16 mouse cellular contexts compared by ENCODE assay signal in genomic region chr3:66479266-66479665, GRCm38 (mm10).
DNase-seq lines count a peak whose midpoint lies in the region; ATAC-seq and TF ChIP-seq lines count a peak whose summit lies in the region.
"Had no signal": no experiment of that assay in that cellular context is flagged by ENCODE, and none has a peak within 500 bp of the region (broad histone marks: within the 10 kb centered on the region; RNA-seq: fewer than 3 reads in every experiment).

No protein-coding gene starts in this region.

- no peak overlapping the region for H3K4me3 ChIP-seq in heart, embryonic 15.5 days
- no peak overlapping the region for H3K4me3 ChIP-seq in midbrain, postnatal 0 days (ENCODE audit: low read depth, low read length)
- H3K4me3 ChIP-seq in midbrain, embryonic 16.5 days (ENCODE audit: low read depth, low read length) = no peak overlapping the region
- H3K4me3 ChIP-seq in embryonic facial prominence, embryonic 14.5 days (ENCODE audit: low read depth, low read length) = no peak overlapping the region
- H3K4me3 ChIP-seq: heart, embryonic 10.5 days; hindbrain, embryonic 15.5 days; layer of hippocampus, adult 2 months; liver, embryonic 12.5 days; midbrain, embryonic 12.5 days; neural tube, embryonic 12.5 days had no signal

- TF ChIP-seq CTCF in midbrain, postnatal 0 days (IDR thresholded peaks at IDR 0.05) = no peak

- intact Hi-C loops in heart, postnatal 14 days (cut with DNase I) = no loop called here

- H3K4me2 ChIP-seq in heart, embryonic 15.5 days = no peak overlapping the region
- no peak overlapping the region for H3K4me2 ChIP-seq in midbrain, postnatal 0 days (ENCODE audit: low read depth, low read length, poor library complexity, severe bottlenecking)
- no peak overlapping the region for H3K4me2 ChIP-seq in midbrain, embryonic 16.5 days (ENCODE audit: low read length)
- no peak overlapping the region for H3K4me2 ChIP-seq in embryonic facial prominence, embryonic 14.5 days (ENCODE audit: low read depth, low read length)
- H3K4me2 ChIP-seq: hindbrain, embryonic 15.5 days; liver, embryonic 12.5 days; midbrain, embryonic 12.5 days; neural tube, embryonic 12.5 days had no signal

- H3K9ac ChIP-seq in heart, embryonic 15.5 days = no peak overlapping the region
- H3K9ac ChIP-seq in midbrain, postnatal 0 days (replicated peaks; ENCODE audit: low read length, poor library complexity, severe bottlenecking) = no peak overlapping the region
- H3K9ac ChIP-seq in midbrain, embryonic 16.5 days (ENCODE audit: low read depth, low read length) = no peak overlapping the region
- no peak overlapping the region for H3K9ac ChIP-seq in embryonic facial prominence, embryonic 14.5 days (ENCODE audit: low read depth, low read length)
- H3K9ac ChIP-seq: hindbrain, embryonic 15.5 days; liver, embryonic 12.5 days; midbrain, embryonic 12.5 days; neural tube, embryonic 12.5 days had no signal

- H3K27ac ChIP-seq in heart, embryonic 15.5 days = 0 out of 2 replicates have a peak overlapping the region, but pooled peaks have one; percentile 79
- no peak overlapping the region for H3K27ac ChIP-seq in midbrain, postnatal 0 days (ENCODE audit: low read depth, low read length)
- H3K27ac ChIP-seq in midbrain, embryonic 16.5 days (ENCODE audit: low read length) = no peak overlapping the region
- H3K27ac ChIP-seq in embryonic facial prominence, embryonic 14.5 days (replicated peaks; ENCODE audit: low read depth, low read length) = no peak overlapping the region
- H3K27ac ChIP-seq: heart, embryonic 10.5 days; hindbrain, embryonic 15.5 days; layer of hippocampus, adult 2 months; liver, embryonic 12.5 days; midbrain, embryonic 12.5 days; neural tube, embryonic 12.5 days had no signal

- no peak for ATAC-seq in heart, embryonic 15.5 days (replicated peaks; ENCODE audit: insufficient number of reproducible peaks, insufficient read depth, low FRiP score, low read depth)
- ATAC-seq in midbrain, postnatal 0 days (ENCODE audit: low FRiP score) = no peak
- no peak for ATAC-seq in midbrain, embryonic 16.5 days
- peak; percentile 68; the same call in 1 of the 2 replicates for ATAC-seq in embryonic facial prominence, embryonic 14.5 days (ENCODE audit: low read depth)
- ATAC-seq: liver, embryonic 12.5 days had no signal

- WGBS in heart, embryonic 15.5 days = 48% methylated on average over 4 of the region's 4 CpGs
- WGBS in midbrain, postnatal 0 days = 55% methylated on average over 4 of the region's 4 CpGs
- WGBS in midbrain, embryonic 16.5 days = 50% methylated on average over 4 of the region's 4 CpGs
- WGBS in embryonic facial prominence, embryonic 14.5 days = 17% methylated on average over 4 of the region's 4 CpGs

- peaks cover 19% of the 10 kb centered on the region for H3K4me1 ChIP-seq in heart, embryonic 15.5 days (replicated peaks)
- H3K4me1 ChIP-seq in midbrain, postnatal 0 days (ENCODE audit: insufficient read depth, low read length) = no peaks in the 10 kb centered on the region
- H3K4me1 ChIP-seq in midbrain, embryonic 16.5 days (ENCODE audit: control insufficient read depth, insufficient read depth, low read length) = peaks cover 3% of the 10 kb centered on the region; the same call in 1 of the 2 replicates
- peaks cover 12% of the 10 kb centered on the region; the same call in 1 of the 2 replicates for H3K4me1 ChIP-seq in embryonic facial prominence, embryonic 14.5 days (ENCODE audit: control insufficient read depth, insufficient read depth, low read length)
- H3K4me1 ChIP-seq: heart, embryonic 10.5 days; hindbrain, embryonic 15.5 days; midbrain, embryonic 12.5 days; neural tube, embryonic 12.5 days had no signal

- DNase-seq in heart, postnatal 14 days = no peak
- peak; percentile 9 for DNase-seq in midbrain, postnatal 0 days (ENCODE audit: low spot score)
- DNase-seq in embryonic facial prominence, embryonic 14.5 days (ENCODE audit: low spot score) = peak; percentile 51
- peak; percentile 11 for DNase-seq in skeletal muscle tissue, adult 2 months (ENCODE audit: low read depth, low spot score)
- DNase-seq in right cerebral cortex, postnatal 25 days = no peak
- DNase-seq: cerebellum, adult 9-10 months; lung, postnatal 14 days; thymus, postnatal 25 days had no signal

- H3K36me3 ChIP-seq in heart, embryonic 15.5 days = no peaks in the 10 kb centered on the region
- H3K36me3 ChIP-seq in midbrain, postnatal 0 days (ENCODE audit: insufficient read depth, low read length) = no peaks in the 10 kb centered on the region
- H3K36me3 ChIP-seq in midbrain, embryonic 16.5 days (ENCODE audit: control insufficient read depth, insufficient read depth, low read length) = no peaks in the 10 kb centered on the region
- H3K36me3 ChIP-seq in embryonic facial prominence, embryonic 14.5 days (ENCODE audit: control insufficient read depth, insufficient read depth, low read length) = no peaks in the 10 kb centered on the region
- H3K36me3 ChIP-seq: heart, embryonic 10.5 days; hindbrain, embryonic 15.5 days; liver, embryonic 12.5 days; midbrain, embryonic 12.5 days; neural tube, embryonic 12.5 days had no signal

- H3K27me3 ChIP-seq in heart, embryonic 15.5 days = no peaks in the 10 kb centered on the region
- no peaks in the 10 kb centered on the region for H3K27me3 ChIP-seq in midbrain, postnatal 0 days (ENCODE audit: insufficient read depth, low read length)
- no peaks in the 10 kb centered on the region for H3K27me3 ChIP-seq in midbrain, embryonic 16.5 days (ENCODE audit: control insufficient read depth, insufficient read depth, low read depth, low read length)
- H3K27me3 ChIP-seq in embryonic facial prominence, embryonic 14.5 days (replicated peaks; ENCODE audit: control insufficient read depth, insufficient read depth, low read length) = no peaks in the 10 kb centered on the region; the same call in 1 of the 2 replicates
- H3K27me3 ChIP-seq: hindbrain, embryonic 15.5 days; midbrain, embryonic 12.5 days; neural tube, embryonic 12.5 days had no signal

- H3K9me3 ChIP-seq in heart, embryonic 15.5 days (replicated peaks) = no peaks in the 10 kb centered on the region
- H3K9me3 ChIP-seq in midbrain, postnatal 0 days (ENCODE audit: low read length) = no peaks in the 10 kb centered on the region
- H3K9me3 ChIP-seq in midbrain, embryonic 16.5 days (replicated peaks; ENCODE audit: control insufficient read depth, low read length, poor library complexity, severe bottlenecking) = no peaks in the 10 kb centered on the region
- H3K9me3 ChIP-seq in embryonic facial prominence, embryonic 14.5 days (ENCODE audit: control insufficient read depth, low read length) = no peaks in the 10 kb centered on the region
- H3K9me3 ChIP-seq: heart, embryonic 10.5 days; hindbrain, embryonic 15.5 days; liver, embryonic 12.5 days; midbrain, embryonic 12.5 days; neural tube, embryonic 12.5 days had no signal

Comparison
In these comparisons a context has a peak if more than half of its experiments do, and no peak if none do; other contexts are left out.
1. DNase-seq: peak in midbrain, postnatal 0 days (single experiment), embryonic facial prominence, embryonic 14.5 days (single experiment) and skeletal muscle tissue, adult 2 months (single experiment); none in heart, postnatal 14 days (0 of 2) and right cerebral cortex, postnatal 25 days (single experiment).